Mouse (Mus musculus) stomach, embryonic 14.5 days (tissue): ENCODE results near the gene Ccer2. TPM values are rescaled to one million over a fixed set of nuclear protein-coding genes. Genes with fewer than 3 reads are reported as not detected.

Experiments
- ATAC-seq: fragments of 200-750 bp; cut with Nextera tagmentation; 2 replicates; pipeline ENCODE4 v1.8.0; 2017; ENCODE audit warnings: low read depth, moderate TSS enrichment; ENCODE audit not compliant: insufficient number of reproducible peaks, insufficient read depth, low FRiP score
- H3K27ac ChIP-seq: fragments of 300-500 bp; sonication (generic); 2 replicates; pipeline ENCODE4 v1.5.1; 2014; ENCODE audit warnings: mild to moderate bottlenecking, low read length, moderate library complexity, mixed read lengths
- H3K27me3 ChIP-seq: fragments of 300-500 bp; sonication (generic); 2 replicates; pipeline ENCODE4 v1.6.1; 2014; ENCODE audit warnings: low read length, control low read depth, mixed read lengths; ENCODE audit not compliant: control insufficient read depth, insufficient read depth
- H3K36me3 ChIP-seq: fragments of 300-500 bp; sonication (generic); 2 replicates; pipeline ENCODE4 v1.6.1; 2014; ENCODE audit warnings: mild to moderate bottlenecking, control low read depth, low read length, moderate library complexity, mixed read lengths; ENCODE audit not compliant: control insufficient read depth, insufficient read depth
- H3K4me1 ChIP-seq: fragments of 300-500 bp; sonication (generic); 2 replicates; pipeline ENCODE4 v1.6.1; 2014; ENCODE audit warnings: low read length, control low read depth, mixed read lengths; ENCODE audit not compliant: control insufficient read depth, insufficient read depth
- H3K4me2 ChIP-seq: fragments of 300-500 bp; sonication (generic); replicated peaks from 2 replicates; pipeline ENCODE4 v1.6.1; 2014; ENCODE audit warnings: low read depth, low read length, control low read depth
- H3K4me3 ChIP-seq: fragments of 300-500 bp; sonication (generic); 2 replicates; pipeline ENCODE4 v1.5.1; 2014; ENCODE audit warnings: low read depth, low read length, control low read depth
- H3K9ac ChIP-seq: fragments of 300-500 bp; sonication (generic); replicated peaks from 2 replicates; pipeline ENCODE4 v1.6.1; 2014; ENCODE audit warnings: low read depth, mild to moderate bottlenecking, control low read depth, low read length, moderate library complexity, mixed read lengths
- H3K9me3 ChIP-seq: fragments of 300-500 bp; sonication (generic); 2 replicates; pipeline ENCODE4 v1.6.1; 2016; ENCODE audit warnings: low read depth, low read length, control low read depth; ENCODE audit not compliant: control insufficient read depth
- WGBS: fragments of 180-500 bp; shearing (Covaris S2); extraction: QIAGEN DNeasy Blood & Tissue Kit; methylation state at CpG from one replicate; pipeline ENCODE4 v1.1.7; 2014; 5-methylcytosine and 5-hydroxymethylcytosine counted together
- polyA plus RNA-seq: library from polyadenylated mRNA; unstranded; fragments of >200 nt; fragmentation: Nextera tagmentation; extraction: Ambion mirVana; gene quantifications from 2 replicates; pipeline ENCODE4 v1.2.1, GENCODE M21; 2014

The Ccer2 gene
- polyA plus RNA-seq, 1 experiment from 2014 or later = not detected

- Histone ChIP-seq H3K9ac (no peak overlapping the region), H3K27me3 (no peaks in the 10 kb centered on the region), H3K9me3 (no peaks in the 10 kb centered on the region), H3K4me3 (no peak overlapping the region; the same call in 1 of the 2 replicates), H3K27ac (no peak overlapping the region), H3K4me1 (peaks cover 14% of the 10 kb centered on the region), H3K36me3 (peaks cover 11% of the 10 kb centered on the region), H3K4me2 (peak overlapping the region; percentile 66)
- 80% methylated on average over 6 of the region's 6 CpGs for WGBS
- ATAC-seq = no peak
These were observed 9.2 kb downstream of the Ccer2 start for GRCm38 (mm10) chr7:28765211-28765610.

GRCm38 (mm10) chr7:28766173-28766879 lies 10.4 kb downstream of the Ccer2 start, which contains the start of gene Sirt2:
Gene Sirt2 (plus strand): TSS chr7:28766735.
- peak within 1 kb of the TSS; percentile 45 for H3K9ac ChIP-seq
- no peak within 1 kb of the TSS for H3K27ac ChIP-seq
- peak within 1 kb of the TSS; percentile 66 for H3K4me2 ChIP-seq
- no peaks in the 10 kb centered on the region for H3K9me3 ChIP-seq
- peak within 1 kb of the TSS; percentile 79 for H3K4me3 ChIP-seq
- ATAC-seq = peak; percentile 98
- peaks cover 3% of the 10 kb centered on the region for H3K36me3 ChIP-seq
- peaks cover 14% of the 10 kb centered on the region for H3K4me1 ChIP-seq
- H3K27me3 ChIP-seq = no peaks in the 10 kb centered on the region
- WGBS = under 1% methylated on average over 45 of the region's 45 CpGs

DNA sequence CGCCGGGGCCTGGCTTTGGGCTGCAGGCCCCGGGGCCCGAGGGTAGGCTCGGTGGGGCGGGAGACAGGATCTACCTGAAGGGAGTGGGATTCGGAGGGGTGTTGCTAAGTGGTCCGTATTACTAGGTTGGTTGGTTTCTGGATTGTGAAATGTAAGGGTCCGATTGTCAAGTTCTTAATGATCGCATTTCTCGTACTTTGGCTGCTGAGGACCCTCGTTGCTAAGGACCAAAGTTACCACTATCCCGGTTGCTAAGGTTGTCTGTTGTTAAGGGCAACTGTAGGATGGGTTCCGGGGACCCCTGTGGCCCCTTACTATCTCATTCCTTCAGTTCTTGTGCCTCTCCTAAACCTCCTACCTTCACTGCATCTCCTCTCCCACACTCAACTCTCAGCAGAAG lies 10.9 kb downstream of the Ccer2 start:
- H3K27ac ChIP-seq = no peak overlapping the region
- H3K27me3 ChIP-seq = no peaks in the 10 kb centered on the region
- 6% methylated on average over 14 of the region's 14 CpGs for WGBS
- no peaks in the 10 kb centered on the region for H3K9me3 ChIP-seq
- H3K4me1 ChIP-seq = peaks cover 14% of the 10 kb centered on the region
- no peaks in the 10 kb centered on the region; the same call in 1 of the 2 replicates for H3K36me3 ChIP-seq
- ATAC-seq = no peak
- H3K9ac ChIP-seq = peak overlapping the region; percentile 43
- peak overlapping the region; percentile 79 for H3K4me3 ChIP-seq
- peak overlapping the region; percentile 62 for H3K4me2 ChIP-seq

- H3K9ac ChIP-seq = peak within 1 kb of the TSS; percentile 45
- no peak within 1 kb of the TSS for H3K27ac ChIP-seq
- WGBS = 56% methylated on average over 7 of the region's 7 CpGs
These were observed 11.5 kb downstream of the Ccer2 start, which contains the start of gene Nfkbib for GRCm38 (mm10) chr7:28767462-28767965. Gene Nfkbib (minus strand): TSS chr7:28767512.

GRCm38 (mm10) chr7:28769414-28769958 lies 13.5 kb downstream of the Ccer2 start:
- Histone ChIP-seq H3K4me3 (no peak overlapping the region), H3K9me3 (no peaks in the 10 kb centered on the region), H3K4me1 (peaks cover 14% of the 10 kb centered on the region), H3K9ac (no peak overlapping the region), H3K4me2 (no peak overlapping the region), H3K27me3 (no peaks in the 10 kb centered on the region), H3K27ac (no peak overlapping the region), H3K36me3 (peaks cover 4% of the 10 kb centered on the region; the same call in 1 of the 2 replicates)
- 93% methylated on average over 9 of the region's 9 CpGs for WGBS
- ATAC-seq = no peak

More at GRCm38 (mm10) chr7:28767462-28767965, 11.5 kb downstream of the Ccer2 start, which contains the start of gene Nfkbib:
- no peak for ATAC-seq
- Histone ChIP-seq H3K4me1 (peaks cover 14% of the 10 kb centered on the region), H3K4me2 (peak within 1 kb of the TSS; percentile 66), H3K9me3 (no peaks in the 10 kb centered on the region), H3K4me3 (peak within 1 kb of the TSS; percentile 79), H3K27me3 (no peaks in the 10 kb centered on the region), H3K36me3 (no peaks in the 10 kb centered on the region)

DNA sequence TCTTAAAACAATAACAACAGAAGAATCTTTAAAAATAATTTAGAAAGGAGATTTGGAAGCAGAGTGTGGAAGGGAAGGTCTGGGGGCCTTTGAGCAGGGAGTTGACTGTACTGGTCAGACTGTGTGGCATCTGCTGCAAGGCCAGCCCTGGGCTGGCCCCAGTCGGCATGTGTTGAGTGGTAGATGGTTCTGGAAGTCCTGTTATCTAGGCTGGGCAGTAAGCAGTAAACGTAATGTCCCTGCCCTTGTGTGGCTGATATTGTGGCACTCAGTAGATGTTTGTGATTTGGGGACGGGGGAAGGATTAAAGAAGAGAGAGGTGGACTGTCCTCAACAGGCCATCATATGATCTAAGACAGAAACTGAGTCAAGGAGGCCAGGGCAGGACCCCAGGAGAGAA lies 14.3 kb downstream of the Ccer2 start:
- Histone ChIP-seq H3K4me3 (no peak overlapping the region), H3K27ac (no peak overlapping the region), H3K9me3 (no peaks in the 10 kb centered on the region), H3K4me1 (peaks cover 13% of the 10 kb centered on the region), H3K27me3 (no peaks in the 10 kb centered on the region), H3K4me2 (no peak overlapping the region), H3K36me3 (peaks cover 4% of the 10 kb centered on the region; the same call in 1 of the 2 replicates), H3K9ac (no peak overlapping the region)
- ATAC-seq = no peak
- 91% methylated on average over 3 of the region's 3 CpGs for WGBS

- no peaks in the 10 kb centered on the region for H3K27me3 ChIP-seq
- H3K9ac ChIP-seq = no peak overlapping the region
- WGBS = 90% methylated on average over 11 of the region's 11 CpGs
- H3K4me2 ChIP-seq = no peak overlapping the region
- no peak overlapping the region for H3K27ac ChIP-seq
- peaks cover 4% of the 10 kb centered on the region for H3K36me3 ChIP-seq
- peaks cover 8% of the 10 kb centered on the region for H3K4me1 ChIP-seq
- no peak for ATAC-seq
- H3K4me3 ChIP-seq = no peak overlapping the region
- H3K9me3 ChIP-seq = no peaks in the 10 kb centered on the region
These were observed 15.9 kb downstream of the Ccer2 start for GRCm38 (mm10) chr7:28771867-28772266.

DNA sequence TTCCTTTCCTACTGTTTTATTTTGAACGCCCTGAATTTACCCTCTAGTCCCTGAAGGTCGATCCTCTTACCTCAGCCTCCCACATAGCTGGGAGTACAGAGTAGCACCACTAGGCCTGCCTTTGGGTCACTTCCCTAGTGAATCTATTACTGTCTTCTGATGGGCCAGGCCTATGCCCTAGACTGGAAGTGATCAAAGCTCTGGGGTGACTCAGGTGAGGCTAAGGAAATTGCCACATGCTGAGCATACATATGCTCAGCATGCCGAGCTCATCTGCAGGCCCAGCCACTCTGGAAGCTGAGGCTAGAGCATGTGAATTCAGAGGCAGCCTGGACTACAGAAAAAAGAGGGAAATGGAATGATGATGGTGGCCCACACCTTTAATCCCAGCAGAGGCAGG lies 17.2 kb downstream of the Ccer2 start:
- Histone ChIP-seq H3K4me3 (no peak overlapping the region), H3K27me3 (no peaks in the 10 kb centered on the region), H3K4me2 (no peak overlapping the region), H3K9ac (no peak overlapping the region), H3K27ac (no peak overlapping the region), H3K9me3 (no peaks in the 10 kb centered on the region), H3K36me3 (peaks cover 10% of the 10 kb centered on the region), H3K4me1 (no peaks in the 10 kb centered on the region)
- ATAC-seq = no peak
- 62% methylated on average over 3 of the region's 3 CpGs for WGBS
